Mouse (Mus musculus) c-Kit-negative CD71-positive TER-119-positive erythroid progenitor cells, embryonic 14.5 days (primary cell): ENCODE results near the gene Tgfbr1.

ENCODE experiments used
- DNase-seq: peaks from one replicate; pipeline ENCODE4 v3.0.0-alpha.2; 2013; ENCODE audit warnings: low read depth, low spot score

The Tgfbr1 gene

GRCm38 (mm10) chr4:47352803-47353388 lies at the start of gene Tgfbr1:
TSS of gene Tgfbr1 (plus strand) at chr4:47353222.
- peak; percentile 90 for DNase-seq

GRCm38 (mm10) chr4:47303340-47303998 lies 49.6 kb upstream of the Tgfbr1 start:
- no peak for DNase-seq

GRCm38 (mm10) chr4:47309886-47310625 lies 43.0 kb upstream of the Tgfbr1 start:
- DNase-seq: no peak

- no peak for DNase-seq
These were observed 42.2 kb upstream of the Tgfbr1 start for GRCm38 (mm10) chr4:47310812-47311211.

GRCm38 (mm10) chr4:47311467-47311866 lies 41.6 kb upstream of the Tgfbr1 start:
- no peak for DNase-seq

- DNase-seq: no peak
These were observed 41.1 kb upstream of the Tgfbr1 start for GRCm38 (mm10) chr4:47311929-47312328.

- DNase-seq: no peak
These were observed 40.3 kb upstream of the Tgfbr1 start for GRCm38 (mm10) chr4:47312676-47313075.

GRCm38 (mm10) chr4:47313710-47314410 lies 39.2 kb upstream of the Tgfbr1 start:
- no peak for DNase-seq

- no peak for DNase-seq
These were observed 37.6 kb upstream of the Tgfbr1 start for GRCm38 (mm10) chr4:47315458-47315857.

GRCm38 (mm10) chr4:47316432-47316831 lies 36.6 kb upstream of the Tgfbr1 start:
- DNase-seq: no peak

GRCm38 (mm10) chr4:47319561-47320321 lies 33.3 kb upstream of the Tgfbr1 start:
- DNase-seq: no peak

GRCm38 (mm10) chr4:47322315-47322714 lies 30.7 kb upstream of the Tgfbr1 start:
- no peak for DNase-seq

- DNase-seq: no peak
These were observed 28.8 kb upstream of the Tgfbr1 start for GRCm38 (mm10) chr4:47324206-47324605.

- no peak for DNase-seq
These were observed 25.2 kb upstream of the Tgfbr1 start for GRCm38 (mm10) chr4:47327782-47328181.

- no peak for DNase-seq
These were observed 23.7 kb upstream of the Tgfbr1 start for GRCm38 (mm10) chr4:47329285-47329684.

- no peak for DNase-seq
These were observed 22.5 kb upstream of the Tgfbr1 start for GRCm38 (mm10) chr4:47330378-47331052.

GRCm38 (mm10) chr4:47332812-47333343 lies 20.1 kb upstream of the Tgfbr1 start:
- no peak for DNase-seq

- DNase-seq: no peak
These were observed 19.5 kb upstream of the Tgfbr1 start for GRCm38 (mm10) chr4:47333541-47333940.

GRCm38 (mm10) chr4:47336941-47337600 lies 16.0 kb upstream of the Tgfbr1 start:
- no peak for DNase-seq

- no peak for DNase-seq
These were observed 10.4 kb upstream of the Tgfbr1 start for GRCm38 (mm10) chr4:47342632-47343031.
